Mouse (Mus musculus) ES-E14 (cell line): ENCODE measurements around the gene Vmn1r166.
"Not testable (repeated sequence)": the region's sequence is repeated elsewhere in the genome, so short reads cannot be mapped to it uniquely, and the experiment has no call there.

Experiments
- CHD2 ChIP-seq: IDR thresholded peaks from 2 replicates; pipeline ENCODE4 v1.6.1; 2014; ENCODE audit warnings: mild to moderate bottlenecking, low read depth, low read length, inconsistent platforms
- HCFC1 ChIP-seq: IDR thresholded peaks from 2 replicates; pipeline ENCODE4 v1.6.1; 2012; ENCODE audit warnings: low read length, inconsistent platforms, borderline replicate concordance; ENCODE audit not compliant: insufficient read depth
- MAFK ChIP-seq: IDR thresholded peaks from 2 replicates; pipeline ENCODE4 v1.6.1; 2014; ENCODE audit warnings: mild to moderate bottlenecking, low read depth, low read length, inconsistent platforms; ENCODE audit not compliant: insufficient read depth
- ZC3H11A ChIP-seq: IDR thresholded peaks from 2 replicates; pipeline ENCODE4 v1.6.1; 2012; ENCODE audit warnings: low read depth, mild to moderate bottlenecking, inconsistent platforms, low read length, borderline replicate concordance
- ZNF384 ChIP-seq: IDR thresholded peaks from 2 replicates; pipeline ENCODE4 v1.6.1; 2012; ENCODE audit warnings: low read depth, low read length, inconsistent platforms

DNA sequence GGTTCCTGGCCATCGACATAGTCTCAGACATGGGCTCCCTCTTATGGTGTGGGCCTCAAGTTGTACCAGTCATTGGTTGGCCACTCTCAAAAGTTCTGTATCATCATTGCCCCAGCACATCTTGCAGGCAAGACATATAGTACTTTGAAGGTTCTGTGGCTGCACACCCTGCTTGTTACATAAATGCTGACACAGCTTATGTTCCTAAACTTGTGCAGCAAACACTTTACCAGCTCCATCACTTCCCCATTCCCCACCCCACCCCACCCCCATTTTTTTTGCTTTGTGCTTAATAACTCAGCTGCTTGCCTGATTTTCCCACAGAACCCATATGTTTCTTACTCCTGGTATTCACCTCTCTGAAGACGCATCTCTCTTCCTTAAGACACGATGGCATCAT lies 49.4 kb upstream of the Vmn1r166 start, which contains the start of gene Nlrp4e:
- TF ChIP-seq MAFK, CHD2, ZNF384, ZC3H11A, HCFC1: not testable (repeated sequence)
